Mouse (Mus musculus): ENCODE results near the gene Pgm3. TPM values are rescaled to one million over a fixed set of nuclear protein-coding genes. Genes with fewer than 3 reads are reported as not detected.
A peak's percentile ranks its signal among the peaks of the same experiment; 100 is the strongest.

Gene Pgm3
- total RNA-seq, 4 experiments from 2014 or later = 5.9 to 8.5 (median 7.0) TPM

- no peak for DNase-seq (ENCODE audit: low spot score)
Observed at GRCm38 (mm10) chr9:86570261-86570890, 1.3 kb downstream of the Pgm3 start.

DNA sequence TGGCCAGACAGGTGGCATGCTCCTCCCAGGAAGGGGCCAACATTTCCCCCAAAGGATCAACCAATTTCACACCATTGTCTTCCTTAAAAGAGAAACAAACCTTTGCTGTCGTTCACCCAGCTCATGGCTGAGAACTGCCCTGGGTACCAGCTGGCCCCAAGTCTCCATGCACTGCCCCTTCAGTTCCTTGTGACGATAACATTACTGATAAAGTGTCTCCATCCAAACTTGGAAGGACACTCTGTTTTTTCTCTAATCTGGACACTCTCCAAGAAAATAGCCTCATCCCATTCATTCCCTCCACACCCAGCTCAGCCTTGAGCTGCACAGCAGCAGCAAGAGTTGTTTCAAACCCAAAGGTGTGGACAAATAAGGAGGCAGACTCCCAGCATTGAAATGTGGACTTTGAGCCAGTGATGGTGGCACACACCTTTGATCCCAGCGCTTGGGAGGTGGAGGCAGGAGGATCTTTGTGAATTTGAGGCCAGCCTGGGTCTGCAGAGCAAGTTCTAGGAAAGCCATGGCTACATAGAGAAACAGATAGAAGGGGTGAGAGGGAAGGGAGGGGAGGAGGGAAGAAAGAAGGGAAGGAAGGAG, 2.2 kb downstream of the Pgm3 start:
- no peak for DNase-seq (ENCODE audit: low spot score)

GRCm38 (mm10) chr9:86560543-86560942, 11.1 kb downstream of the Pgm3 start:
- no peak for DNase-seq (ENCODE audit: low spot score)

- DNase-seq (ENCODE audit: low spot score) = no peak
Observed at GRCm38 (mm10) chr9:86554641-86555040, 17.0 kb downstream of the Pgm3 start.

GRCm38 (mm10) chr9:86553886-86554285, 17.8 kb downstream of the Pgm3 start:
- DNase-seq (ENCODE audit: low spot score) = no peak

- no peak for DNase-seq (ENCODE audit: low spot score)
Observed at GRCm38 (mm10) chr9:86550717-86551116, 20.9 kb downstream of the Pgm3 start.

GRCm38 (mm10) chr9:86549637-86550162, 21.9 kb downstream of the Pgm3 start:
- no peak for DNase-seq (ENCODE audit: low spot score)

GRCm38 (mm10) chr9:86544559-86544958, 27.1 kb downstream of the Pgm3 start:
- no peak for DNase-seq (ENCODE audit: low spot score)

DNA sequence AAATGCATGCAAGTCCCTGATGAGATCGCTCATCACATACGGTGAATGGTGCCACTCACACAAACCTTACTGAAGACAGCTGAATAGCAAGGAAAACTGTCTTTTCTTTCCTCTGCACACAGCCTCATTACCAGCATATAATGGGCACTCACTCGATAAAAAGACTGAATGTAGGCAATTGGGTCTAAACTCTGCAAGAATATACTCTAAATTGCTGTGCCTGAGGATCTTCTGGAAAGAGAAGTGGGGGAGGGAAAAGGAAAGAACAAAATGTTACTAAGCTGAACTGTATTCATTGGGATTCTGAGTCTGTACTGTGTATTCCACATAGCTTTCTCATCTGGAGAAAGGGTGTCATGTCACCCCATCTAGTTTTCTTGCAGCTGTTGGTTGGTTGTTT, 28.2 kb downstream of the Pgm3 start:
- no peak for DNase-seq (ENCODE audit: low spot score)

GRCm38 (mm10) chr9:86534071-86534470, 37.6 kb downstream of the Pgm3 start:
- DNase-seq (ENCODE audit: low spot score) = no peak

DNA sequence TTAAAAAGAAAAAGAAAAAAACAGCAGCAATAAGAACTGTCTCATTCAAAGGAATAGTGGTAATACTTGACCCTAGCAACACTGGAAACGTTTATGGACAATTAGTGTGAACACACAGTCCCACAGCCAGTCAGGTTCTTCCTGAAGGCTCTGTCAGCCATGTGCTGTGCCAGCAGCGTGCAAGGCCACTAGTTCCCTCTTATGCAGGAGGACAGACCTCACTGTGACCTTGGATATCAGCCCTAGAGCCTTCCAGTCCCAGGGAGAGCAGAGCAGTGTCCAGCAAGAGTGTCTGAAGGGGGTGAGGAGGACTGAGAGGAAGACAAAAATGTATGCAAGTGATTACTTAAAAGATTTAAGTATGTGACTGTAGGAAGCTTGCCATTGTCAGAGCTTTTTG, 46.0 kb downstream of the Pgm3 start:
- no peak for DNase-seq (ENCODE audit: low spot score)

- no peak for DNase-seq (ENCODE audit: low spot score)
Observed at GRCm38 (mm10) chr9:86522335-86522734, 49.3 kb downstream of the Pgm3 start.

DNA sequence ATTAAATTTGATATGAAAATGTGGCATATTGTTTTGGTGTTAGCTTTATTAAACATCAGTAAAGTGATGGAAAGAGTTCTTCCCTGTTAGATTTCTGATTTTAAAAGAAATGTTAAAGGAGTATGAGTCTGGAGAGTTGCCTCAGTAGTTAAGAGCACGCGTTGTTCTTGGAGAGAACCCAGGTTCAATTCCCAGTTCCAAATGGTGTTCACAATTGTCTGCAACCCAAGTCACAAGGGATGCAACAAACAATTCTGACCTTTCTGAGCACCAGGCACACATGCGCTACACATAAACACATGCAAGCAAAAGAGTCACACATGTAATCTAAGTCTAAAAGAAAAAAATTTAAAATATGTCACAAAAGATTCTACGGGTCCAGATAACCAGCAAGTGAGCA, 56.8 kb downstream of the Pgm3 start:
- DNase-seq (ENCODE audit: low spot score) = peak; percentile 45

GRCm38 (mm10) chr9:86514390-86514789, 57.3 kb downstream of the Pgm3 start:
- DNase-seq (ENCODE audit: low spot score) = peak; percentile 4

- DNase-seq (ENCODE audit: low spot score) = peak; percentile 9
Observed at GRCm38 (mm10) chr9:86513733-86514132, 57.9 kb downstream of the Pgm3 start.

DNA sequence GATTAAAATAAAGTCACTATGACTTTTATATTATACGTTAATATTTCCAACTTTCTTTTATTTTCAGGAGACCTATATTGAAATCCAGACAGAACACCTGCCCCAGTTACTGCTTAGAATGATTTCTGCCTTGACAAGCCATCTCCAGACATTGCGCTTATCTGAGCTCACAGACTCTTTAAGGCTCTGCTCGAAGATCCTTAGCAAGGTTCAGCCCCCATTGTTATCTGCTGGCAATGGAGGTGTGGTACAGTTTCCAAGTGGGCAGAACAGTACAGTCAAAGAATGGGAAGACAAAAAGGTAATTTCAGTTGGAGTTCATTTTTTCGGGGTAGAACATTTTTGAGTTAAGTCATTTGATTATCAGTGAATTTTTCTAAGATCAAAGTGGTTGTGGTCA, 64.2 kb downstream of the Pgm3 start:
- DNase-seq (ENCODE audit: low spot score) = no peak

Other genes starting within 250 kb of the Pgm3 start
- gene Ube2cbp, start 106.9 kb downstream of the Pgm3 start, total RNA-seq (2022) = 1 to 10 TPM; 1.8 to 2.5 (median 2.3) TPM
- 10 to 100 TPM; 15.6 to 20.0 (median 18.1) TPM for gene Dop1a, start 104.7 kb downstream of the Pgm3 start, total RNA-seq (2022)
- gene Rwdd2a, start 149 bp upstream of the Pgm3 start, total RNA-seq (2022) = under 1 TPM; 0.57 to 0.97 (median 0.64) TPM
- 100 to 1,000 TPM; 113 to 144 (median 120) TPM for gene Me1, start 124.1 kb upstream of the Pgm3 start, total RNA-seq (2022)
- 1 to 10 TPM in 1 of 4 experiments, under 1 TPM in 3; 0.08 to 1.7 (median 0.33) TPM for gene Prss35, start 171.8 kb upstream of the Pgm3 start, total RNA-seq (2022)

Measured in heart, adult 8-10 months (tissue).